23 mouse cellular contexts compared by ENCODE assay signal in genomic region chr13:97176731-97177130, GRCm38 (mm10). TPM values are rescaled to one million over a fixed set of nuclear protein-coding genes. Genes with fewer than 3 reads are reported as not detected.
DNase-seq lines count a peak whose midpoint lies in the region; ATAC-seq and TF ChIP-seq lines count a peak whose summit lies in the region.
"Had no signal": no experiment of that assay in that cellular context is flagged by ENCODE, and none has a peak within 500 bp of the region (broad histone marks: within the 10 kb centered on the region; RNA-seq: fewer than 3 reads in every experiment).

No protein-coding gene starts in this region.

- TF ChIP-seq CTCF in left cerebral cortex, adult 2 months (IDR thresholded peaks at IDR 0.05) = no peak
- no peak for TF ChIP-seq CTCF in cortical plate, adult 2 months (IDR thresholded peaks at IDR 0.05; ENCODE audit: extremely low read depth, insufficient read depth, low read length)

- peak overlapping the region; percentile 9; the same call in 1 of the 2 replicates for H3K27ac ChIP-seq in left cerebral cortex, adult 2 months
- peak overlapping the region; percentile 59; the same call in 1 of the 2 replicates for H3K27ac ChIP-seq in cortical plate, adult 2 months (ENCODE audit: insufficient read depth, low read length)
- H3K27ac ChIP-seq in intestine, embryonic 16.5 days (ENCODE audit: low read length) = peak overlapping the region; percentile 55
- H3K27ac ChIP-seq: embryonic facial prominence, embryonic 12.5 days; embryonic facial prominence, embryonic 15.5 days; hindbrain, embryonic 12.5 days; hindbrain, embryonic 15.5 days had no signal

- no peak overlapping the region for H3K4me3 ChIP-seq in left cerebral cortex, adult 2 months
- no peak overlapping the region for H3K4me3 ChIP-seq in cortical plate, adult 2 months (ENCODE audit: insufficient read depth, low read length)
- H3K4me3 ChIP-seq in intestine, embryonic 16.5 days (ENCODE audit: low read length) = no peak overlapping the region
- H3K4me3 ChIP-seq: embryonic facial prominence, embryonic 12.5 days; embryonic facial prominence, embryonic 15.5 days; hindbrain, embryonic 12.5 days; hindbrain, embryonic 15.5 days had no signal

- intact Hi-C loops in left cerebral cortex, adult 2 months (cut with DNase I) = loop anchor here (10.0 kb wide), 1 partner anchor 1078 kb away; no protein-coding TSS in a partner anchor
- intact Hi-C loops in left cerebral cortex, postnatal 14 days (cut with DNase I) = no loop called here

- no peaks in the 10 kb centered on the region; the same call in 1 of the 2 replicates for H3K4me1 ChIP-seq in cortical plate, adult 2 months (ENCODE audit: control insufficient read depth, insufficient read depth, low read length)
- no peaks in the 10 kb centered on the region for H3K4me1 ChIP-seq in intestine, embryonic 16.5 days (ENCODE audit: control insufficient read depth, insufficient read depth, low read length)
- H3K4me1 ChIP-seq: embryonic facial prominence, embryonic 12.5 days; embryonic facial prominence, embryonic 15.5 days; hindbrain, embryonic 12.5 days; hindbrain, embryonic 15.5 days had no signal

- no peak for TF ChIP-seq POLR2A in cortical plate, adult 2 months (IDR thresholded peaks at IDR 0.05; ENCODE audit: extremely low read depth, insufficient read depth, low read length)

- no peak for DNase-seq in left cerebral cortex, adult 2 months (ENCODE audit: extremely low spot score in 1 of 2, low spot score in 2 of 2)
- DNase-seq in left cerebral cortex, postnatal 14 days (ENCODE audit: low spot score in 2 of 2) = no peak
- DNase-seq in retina, postnatal 7 days (ENCODE audit: low read depth, low spot score) = peak; percentile 9
- DNase-seq in lung, postnatal 10 days = no peak
- no peak for DNase-seq in thymus, postnatal 4 days
- DNase-seq: adrenal gland, adult 2 months; adrenal gland, postnatal 14 days; cerebellum, adult 11-12 months; cerebellum, adult 8-10 months; cerebellum, postnatal 14 days; forebrain, postnatal 0 days; gastrocnemius, postnatal 10 days; gastrocnemius, postnatal 36 days; heart, adult 11 months had no signal

- 77% methylated on average over 5 of the region's 5 CpGs for WGBS in intestine, embryonic 16.5 days

- H3K27me3 ChIP-seq in intestine, embryonic 16.5 days (replicated peaks; ENCODE audit: control insufficient read depth, insufficient read depth, low read length) = no peaks in the 10 kb centered on the region
- H3K27me3 ChIP-seq: embryonic facial prominence, embryonic 12.5 days; embryonic facial prominence, embryonic 15.5 days; hindbrain, embryonic 12.5 days; hindbrain, embryonic 15.5 days had no signal

- no peak for ATAC-seq in intestine, embryonic 16.5 days
- ATAC-seq: CD4-positive, CD25-positive, alpha-beta regulatory T cell, adult 4 months; forebrain, embryonic 14.5 days; forebrain, postnatal 0 days had no signal

- no peak overlapping the region for H3K4me2 ChIP-seq in intestine, embryonic 16.5 days (ENCODE audit: low read depth, low read length)
- H3K4me2 ChIP-seq: embryonic facial prominence, embryonic 12.5 days; embryonic facial prominence, embryonic 15.5 days; heart, embryonic 11.5 days; hindbrain, embryonic 12.5 days; hindbrain, embryonic 15.5 days had no signal

- H3K9me3 ChIP-seq in intestine, embryonic 16.5 days (ENCODE audit: control insufficient read depth, low read length) = no peaks in the 10 kb centered on the region
- H3K9me3 ChIP-seq: embryonic facial prominence, embryonic 12.5 days; embryonic facial prominence, embryonic 15.5 days; hindbrain, embryonic 12.5 days; hindbrain, embryonic 15.5 days had no signal

- H3K36me3 ChIP-seq in intestine, embryonic 16.5 days (ENCODE audit: control insufficient read depth, insufficient read depth, low read length) = peaks cover 9% of the 10 kb centered on the region

- no peak overlapping the region for H3K9ac ChIP-seq in intestine, embryonic 16.5 days (ENCODE audit: low read depth, low read length)
- H3K9ac ChIP-seq: embryonic facial prominence, embryonic 12.5 days; embryonic facial prominence, embryonic 15.5 days; forebrain, postnatal 0 days; hindbrain, embryonic 12.5 days; hindbrain, embryonic 15.5 days had no signal

RNA-seq across cellular contexts. Expression of gene Hexb, which starts 21.4 kb away (rescaled TPM):
- 100 to 1,000 TPM; 102 to 103 TPM for total RNA-seq in left cerebral cortex, adult 2 months (2021)
- total RNA-seq in left cerebral cortex, postnatal 14 days (2021) = 100 to 1,000 TPM; 104 to 107 TPM
- polyA plus RNA-seq in cortical plate, adult 2 months (2012; rRNA removed) = 160 and 173 TPM in 2 replicates
- 142 and 184 TPM in 2 replicates for polyA plus RNA-seq in intestine, embryonic 16.5 days (2015; fragmentation: Nextera tagmentation; extraction: Ambion mirVana)

RNA-seq across cellular contexts. Expression of gene Gfm2, which starts 39.0 kb away (rescaled TPM):
- 10 to 100 TPM; 26.9 to 28.3 TPM for total RNA-seq in left cerebral cortex, adult 2 months (2021)
- total RNA-seq in left cerebral cortex, postnatal 14 days (2021) = 10 to 100 TPM; 26.6 to 27.6 TPM
- polyA plus RNA-seq in cortical plate, adult 2 months (2012; rRNA removed) = 33.2 and 37.3 TPM in 2 replicates
- polyA plus RNA-seq in intestine, embryonic 16.5 days (2015; fragmentation: Nextera tagmentation; extraction: Ambion mirVana) = 37.8 and 41.3 TPM in 2 replicates

RNA-seq across cellular contexts. Expression of gene Nsa2, which starts 39.0 kb away (rescaled TPM):
- 10 to 100 TPM; 36.8 to 37.1 TPM for total RNA-seq in left cerebral cortex, adult 2 months (2021)
- total RNA-seq in left cerebral cortex, postnatal 14 days (2021) = 10 to 100 TPM; 38.2 to 44.6 TPM
- 44.3 and 55.4 TPM in 2 replicates for polyA plus RNA-seq in cortical plate, adult 2 months (2012; rRNA removed)
- polyA plus RNA-seq in intestine, embryonic 16.5 days (2015; fragmentation: Nextera tagmentation; extraction: Ambion mirVana) = 47.9 and 51.2 TPM in 2 replicates

Comparison
In these comparisons a context has a peak if more than half of its experiments do, and no peak if none do; other contexts are left out.
1. H3K27ac ChIP-seq: peak in every context shown above with its lines; median percentile 59 in cortical plate, adult 2 months; 55 in intestine, embryonic 16.5 days; 9 in left cerebral cortex, adult 2 months.